Mouse (Mus musculus): Measurements from ENCODE around the gene Siva1.

- TF ChIP-seq ZNF384 (IDR thresholded peaks at IDR 0.05; ENCODE audit: low read depth, low read length) (no peak), MAFK (IDR thresholded peaks at IDR 0.05; ENCODE audit: insufficient read depth, low read depth, low read length) (no peak)
These were observed 25.3 kb upstream of the Siva1 start for GRCm38 (mm10) chr12:112618981-112619685.
